8 mouse cellular contexts compared by ENCODE assay signal in genomic region chr6:89008614-89009171, GRCm38 (mm10).
DNase-seq lines count a peak whose midpoint lies in the region; ATAC-seq lines count a peak whose summit lies in the region.

No protein-coding gene starts in this region.

- H3K36me3 ChIP-seq in intestine, embryonic 16.5 days (ENCODE audit: control insufficient read depth, insufficient read depth, low read length) = no peaks in the 10 kb centered on the region

- no peaks in the 10 kb centered on the region for H3K9me3 ChIP-seq in intestine, embryonic 16.5 days (ENCODE audit: control insufficient read depth, low read length)

- no peak overlapping the region for H3K27ac ChIP-seq in brown adipose tissue, adult 24 weeks (replicated peaks; ENCODE audit: low read depth, low read length)
- H3K27ac ChIP-seq in intestine, embryonic 16.5 days (ENCODE audit: low read length) = no peak overlapping the region

- 1% methylated on average over 18 of the region's 18 CpGs for WGBS in intestine, embryonic 16.5 days

- H3K27me3 ChIP-seq in intestine, embryonic 16.5 days (replicated peaks; ENCODE audit: control insufficient read depth, insufficient read depth, low read length) = no peaks in the 10 kb centered on the region

- peak overlapping the region; percentile 21; the same call in 1 of the 2 replicates for H3K9ac ChIP-seq in intestine, embryonic 16.5 days (ENCODE audit: low read depth, low read length)

- no peaks in the 10 kb centered on the region; the same call in 1 of the 2 replicates for H3K4me1 ChIP-seq in brown adipose tissue, adult 24 weeks (ENCODE audit: control insufficient read depth, insufficient read depth, insufficient read length, low read length)
- peaks cover 15% of the 10 kb centered on the region for H3K4me1 ChIP-seq in intestine, embryonic 16.5 days (ENCODE audit: control insufficient read depth, insufficient read depth, low read length)

- DNase-seq in MEL-GATA-1-ER (ENCODE audit: extremely low read depth, low read depth) = peak; percentile 9
- peak; percentile 74 to 86 for DNase-seq in lung, adult 18-20 months
- peak; percentile 21 for DNase-seq in ovary, postnatal 14 days (ENCODE audit: low spot score)
- no peak for DNase-seq in spleen, postnatal 4 days (ENCODE audit: low spot score in 2 of 2)

- H3K4me2 ChIP-seq in intestine, embryonic 16.5 days (ENCODE audit: low read depth, low read length) = peak overlapping the region; percentile 54

- peak overlapping the region; percentile 31; the same call in 1 of the 2 replicates for H3K4me3 ChIP-seq in brown adipose tissue, adult 24 weeks (ENCODE audit: insufficient read depth, low read depth, low read length)
- peak overlapping the region; percentile 33 for H3K4me3 ChIP-seq in intestine, embryonic 16.5 days (ENCODE audit: low read length)

- peak; percentile 58; the same call in 1 of the 2 replicates for ATAC-seq in granulocyte monocyte progenitor cell, adult 5-6 weeks (replicated peaks; ENCODE audit: poor library complexity, severe bottlenecking)
- ATAC-seq in intestine, embryonic 16.5 days = peak; percentile 89
- no peak for ATAC-seq in erythroid progenitor cell, adult 5-6 weeks (replicated peaks; ENCODE audit: low FRiP score, poor library complexity, severe bottlenecking)

Comparison
In these comparisons a context has a peak if more than half of its experiments do, and no peak if none do; other contexts are left out.
1. DNase-seq: peak in MEL-GATA-1-ER (single experiment), lung, adult 18-20 months (2 of 2) and ovary, postnatal 14 days (single experiment); none in spleen, postnatal 4 days (0 of 2).